Mouse (Mus musculus) lung, embryonic 15.5 days (tissue): Measurements from ENCODE around the gene Ddx4. TPM values are rescaled to one million over a fixed set of nuclear protein-coding genes. Genes with fewer than 3 reads are reported as not detected.

ENCODE experiments used
- ATAC-seq: fragments of 200-750 bp; cut with Nextera tagmentation; 2 replicates; pipeline ENCODE4 v1.8.0; 2017; ENCODE audit warnings: moderate number of reproducible peaks, borderline replicate concordance; ENCODE audit not compliant: low FRiP score, low TSS enrichment; ENCODE audit errors: extremely low read depth
- H3K27ac ChIP-seq: fragments of 300-500 bp; sonication (generic); 2 replicates; pipeline ENCODE4 v1.5.1; 2015; ENCODE audit warnings: moderate library complexity, mild to moderate bottlenecking, inconsistent platforms
- H3K27me3 ChIP-seq: fragments of 300-500 bp; sonication (generic); 2 replicates; pipeline ENCODE4 v1.6.1; 2015; ENCODE audit warnings: inconsistent platforms
- H3K36me3 ChIP-seq: fragments of 300-500 bp; sonication (generic); 2 replicates; pipeline ENCODE4 v1.6.1; 2015; ENCODE audit warnings: inconsistent platforms
- H3K4me1 ChIP-seq: fragments of 300-500 bp; sonication (generic); 2 replicates; pipeline ENCODE4 v1.6.1; 2015; ENCODE audit warnings: inconsistent platforms
- H3K4me2 ChIP-seq: fragments of 300-500 bp; sonication (generic); 2 replicates; pipeline ENCODE4 v1.6.1; 2015; ENCODE audit warnings: inconsistent platforms, mild to moderate bottlenecking, moderate library complexity
- H3K4me3 ChIP-seq: fragments of 300-500 bp; sonication (generic); 2 replicates; pipeline ENCODE4 v1.5.1; 2015; ENCODE audit warnings: mild to moderate bottlenecking, inconsistent platforms
- H3K9ac ChIP-seq: fragments of 300-500 bp; sonication (generic); 2 replicates; pipeline ENCODE4 v1.6.1; 2015; ENCODE audit warnings: inconsistent platforms
- H3K9me3 ChIP-seq: fragments of 300-500 bp; sonication (generic); 2 replicates; pipeline ENCODE4 v1.6.1; 2016; ENCODE audit warnings: inconsistent platforms
- WGBS: fragments of 180-500 bp; shearing (Covaris S2); methylation state at CpG from one replicate; pipeline ENCODE4 v1.1.7; 2015; 5-methylcytosine and 5-hydroxymethylcytosine counted together
- polyA plus RNA-seq: library from polyadenylated mRNA; unstranded; fragments of >200 nt; fragmentation: Nextera tagmentation; extraction: Ambion mirVana; gene quantifications from 2 replicates; pipeline ENCODE4 v1.2.1, GENCODE M21; 2015

Ddx4 gene
- polyA plus RNA-seq, 1 experiment from 2014 or later, result 0.34 TPM

DNA sequence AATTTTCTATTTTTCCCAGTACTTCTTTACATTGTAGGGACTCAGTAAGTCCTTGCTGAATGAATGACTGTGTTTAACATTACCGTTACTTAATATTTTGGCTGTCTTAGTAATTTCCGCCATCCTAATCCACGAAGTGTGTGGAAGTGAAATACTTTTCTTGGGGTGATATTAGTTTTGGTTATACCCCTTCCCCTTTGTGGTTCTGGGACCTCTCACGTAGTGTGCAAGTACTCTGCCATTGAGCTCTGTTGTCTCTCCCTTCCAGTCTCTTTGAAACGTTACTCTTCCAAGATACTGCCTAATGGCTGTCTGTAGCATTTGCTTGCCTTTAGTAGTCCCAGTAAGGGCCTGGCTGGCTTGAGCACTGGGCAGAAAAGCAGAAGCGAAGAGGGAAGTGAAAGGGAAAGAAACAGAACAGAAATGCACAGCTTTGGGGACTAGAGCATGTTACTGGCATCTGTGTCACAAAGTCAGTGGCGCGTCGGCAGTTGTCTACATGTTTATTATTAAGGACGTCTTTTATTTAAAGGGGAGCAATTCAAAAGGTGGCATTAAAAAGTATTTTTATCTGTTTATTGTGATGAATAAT is 14.3 kb upstream of the Ddx4 start:
- Histone ChIP-seq H3K9me3 (no peaks in the 10 kb centered on the region), H3K27me3 (no peaks in the 10 kb centered on the region), H3K4me2 (no peak overlapping the region), H3K36me3 (no peaks in the 10 kb centered on the region), H3K4me1 (no peaks in the 10 kb centered on the region), H3K9ac (no peak overlapping the region), H3K27ac (no peak overlapping the region), H3K4me3 (no peak overlapping the region)
- WGBS, result 82% methylated on average over 10 of the region's 10 CpGs
- no peak for ATAC-seq

DNA sequence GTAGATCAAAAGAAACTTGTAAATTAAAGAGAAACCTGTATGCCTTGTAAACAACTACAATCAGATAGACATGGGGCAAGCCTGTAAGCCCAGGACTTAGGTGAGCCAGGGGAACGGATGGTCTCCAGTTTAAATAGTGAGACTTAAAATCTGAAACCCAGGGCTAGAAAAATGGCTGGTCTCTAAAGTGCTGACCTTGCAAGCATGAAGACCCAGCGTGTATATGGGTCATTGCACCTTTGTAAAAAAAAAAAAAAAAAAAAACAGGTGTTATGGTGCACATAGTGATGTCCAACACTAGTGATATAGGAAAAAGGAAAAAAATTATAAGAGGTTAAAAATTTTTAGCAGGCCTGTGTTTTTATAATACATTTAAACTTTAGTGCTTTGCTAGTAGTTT is 9.4 kb upstream of the Ddx4 start:
- Histone ChIP-seq H3K27me3 (no peaks in the 10 kb centered on the region), H3K36me3 (no peaks in the 10 kb centered on the region), H3K4me1 (peaks cover 8% of the 10 kb centered on the region; the same call in 1 of the 2 replicates), H3K4me2 (peak overlapping the region; percentile 82), H3K27ac (no peak overlapping the region), H3K9ac (no peak overlapping the region), H3K9me3 (no peaks in the 10 kb centered on the region), H3K4me3 (0 out of 2 replicates have a peak overlapping the region, but pooled peaks have one; percentile 64)
- 79% methylated on average over 2 of the region's 2 CpGs for WGBS
- ATAC-seq, result no peak

DNA sequence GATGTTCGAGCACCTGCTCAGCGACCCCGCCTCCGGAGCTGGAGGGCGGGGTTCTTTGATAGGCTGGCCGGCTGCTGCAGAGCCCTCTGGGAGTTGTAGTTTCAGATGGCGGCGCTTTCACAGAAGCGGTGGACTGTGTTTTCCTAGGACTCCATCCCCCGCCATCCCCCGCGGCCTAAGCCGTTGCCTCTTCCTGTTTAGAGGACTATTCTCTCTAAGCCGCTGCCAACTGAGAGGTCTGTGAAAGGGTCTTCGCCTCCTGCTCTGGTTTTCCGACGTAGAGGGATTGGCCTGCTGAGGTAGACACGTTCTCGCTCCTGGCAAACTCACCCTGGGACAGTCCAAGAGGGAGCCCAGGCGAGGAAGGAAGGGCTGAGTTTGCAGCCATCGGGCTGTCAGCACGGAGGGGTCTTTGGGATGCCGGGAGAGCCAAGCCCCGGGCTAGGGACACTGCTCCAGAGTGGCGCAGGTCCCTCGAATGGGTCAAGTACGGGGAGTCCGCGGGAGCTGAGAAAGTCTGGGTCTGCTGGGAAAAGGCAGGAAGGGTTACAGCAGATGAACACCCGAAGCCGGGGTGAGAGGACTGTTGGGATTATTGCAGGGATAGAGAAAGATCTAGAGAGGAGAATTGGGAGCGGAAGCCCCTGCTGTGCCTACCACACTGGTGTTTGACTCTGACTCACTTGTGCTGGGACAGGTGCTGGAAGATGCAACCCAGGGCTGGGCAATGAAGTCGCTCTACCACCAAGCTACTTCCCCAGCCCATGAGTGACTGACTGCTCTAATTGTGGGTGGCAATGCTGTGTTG is 8.5 kb upstream of the Ddx4 start, which contains the start of gene Slc38a9:
Gene Slc38a9 (plus strand): TSS at position 178 of the 808 bp plus-strand sequence.
- Histone ChIP-seq H3K9ac (peak within 1 kb of the TSS; percentile 57), H3K4me3 (peak within 1 kb of the TSS; percentile 64), H3K27ac (0 out of 2 replicates have a peak within 1 kb of the TSS, but pooled peaks have one; percentile 30), H3K27me3 (no peaks in the 10 kb centered on the region), H3K4me1 (peaks cover 8% of the 10 kb centered on the region; the same call in 1 of the 2 replicates), H3K36me3 (no peaks in the 10 kb centered on the region), H3K4me2 (peak within 1 kb of the TSS; percentile 82), H3K9me3 (no peaks in the 10 kb centered on the region)
- WGBS, result under 1% methylated on average over 33 of the region's 33 CpGs
- ATAC-seq, result peak; percentile 99

DNA sequence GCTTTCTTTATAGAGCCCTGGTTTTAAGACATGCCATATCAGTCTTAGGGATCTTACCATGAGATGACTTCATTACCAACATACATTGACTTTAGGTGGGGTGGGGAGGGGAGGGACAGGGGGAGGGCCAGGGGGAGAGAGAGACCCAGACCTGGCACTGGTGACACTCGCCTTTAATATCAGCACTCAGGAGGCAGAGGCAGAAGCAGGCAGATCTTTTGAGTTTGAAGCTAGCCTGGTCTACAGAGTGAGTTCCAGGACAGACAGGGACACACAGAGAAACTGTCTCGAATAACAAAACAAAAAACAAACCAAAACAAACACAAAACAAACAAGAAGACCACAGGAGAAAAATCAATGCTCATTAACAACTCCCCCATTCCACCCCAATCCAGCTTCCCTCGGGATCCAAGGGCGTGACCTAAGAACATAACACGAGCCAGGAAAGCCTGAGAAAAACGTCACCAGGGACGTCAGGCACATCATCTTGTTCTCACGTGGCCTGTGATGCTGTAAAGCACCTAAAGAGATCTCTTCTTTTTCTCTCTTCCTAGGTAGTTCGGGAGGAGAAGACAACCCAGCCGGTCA is 7.8 kb upstream of the Ddx4 start:
- no peaks in the 10 kb centered on the region for H3K36me3 ChIP-seq
- H3K4me1 ChIP-seq, result peaks cover 8% of the 10 kb centered on the region; the same call in 1 of the 2 replicates
- no peak overlapping the region for H3K27ac ChIP-seq
- peak; percentile 21; the same call in 1 of the 2 replicates for ATAC-seq
- H3K9me3 ChIP-seq, result no peaks in the 10 kb centered on the region
- H3K4me3 ChIP-seq, result peak overlapping the region; percentile 64
- H3K4me2 ChIP-seq, result peak overlapping the region; percentile 82
- H3K9ac ChIP-seq, result 0 out of 2 replicates have a peak overlapping the region, but pooled peaks have one; percentile 19
- WGBS, result 2% methylated on average over 10 of the region's 10 CpGs
- no peaks in the 10 kb centered on the region for H3K27me3 ChIP-seq

DNA sequence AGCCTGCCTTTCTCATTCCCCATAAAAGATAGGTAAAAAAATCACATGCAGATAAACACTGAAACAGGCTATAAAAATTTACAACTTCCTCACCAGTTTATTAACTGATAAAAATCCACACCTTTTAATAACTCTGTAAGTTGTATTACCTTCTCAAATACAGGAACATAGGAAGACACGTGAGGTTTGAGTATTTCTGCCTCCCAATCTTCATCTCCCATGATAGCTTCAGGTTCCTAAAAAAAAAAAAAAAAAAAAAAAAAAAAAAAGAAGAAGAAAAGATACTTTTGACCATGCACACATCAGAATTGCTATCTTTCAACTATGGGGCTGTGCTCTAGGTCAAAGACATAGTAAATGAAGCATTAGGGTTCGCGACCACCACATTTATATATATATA is 1.1 kb downstream of the Ddx4 start:
- no peaks in the 10 kb centered on the region for H3K4me1 ChIP-seq
- H3K27ac ChIP-seq, result no peak overlapping the region
- H3K4me2 ChIP-seq, result no peak overlapping the region
- H3K27me3 ChIP-seq, result no peaks in the 10 kb centered on the region
- no peak overlapping the region for H3K4me3 ChIP-seq
- H3K9ac ChIP-seq, result no peak overlapping the region
- H3K36me3 ChIP-seq, result no peaks in the 10 kb centered on the region
- no peaks in the 10 kb centered on the region for H3K9me3 ChIP-seq
- 88% methylated on average over 3 of the region's 3 CpGs for WGBS
- ATAC-seq, result no peak

DNA sequence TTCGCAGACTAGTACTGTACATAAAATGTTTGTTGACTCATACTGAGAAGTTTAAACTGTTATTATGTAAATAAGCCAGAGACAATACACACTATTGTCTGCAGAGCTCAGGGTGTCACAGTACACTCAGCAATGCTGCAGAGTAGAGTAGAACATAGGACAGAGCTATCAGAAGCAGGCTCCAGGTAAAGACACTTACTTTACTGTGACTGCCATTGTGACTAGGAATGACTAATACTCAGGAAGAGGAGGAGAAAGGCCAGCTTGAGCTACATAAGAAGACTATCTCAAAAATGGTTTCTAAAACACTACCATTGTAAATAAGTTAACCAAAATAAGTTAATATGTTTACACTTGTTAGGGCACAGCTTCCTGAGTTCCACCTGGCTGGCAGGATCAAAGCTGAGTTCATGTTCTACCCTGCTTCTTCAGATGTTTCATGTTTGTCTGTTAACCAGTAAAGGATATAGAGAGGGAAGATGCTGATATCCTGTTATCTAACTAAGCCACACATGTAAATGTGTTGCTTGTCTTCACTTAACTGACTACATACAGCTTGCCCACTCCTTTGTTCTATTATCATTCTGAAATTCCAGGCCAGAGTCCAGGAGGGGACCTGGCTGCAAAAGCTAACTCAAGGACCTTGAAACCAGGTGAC is 6.6 kb downstream of the Ddx4 start:
- no peak overlapping the region for H3K9ac ChIP-seq
- H3K9me3 ChIP-seq, result no peaks in the 10 kb centered on the region
- H3K4me2 ChIP-seq, result no peak overlapping the region
- H3K4me1 ChIP-seq, result no peaks in the 10 kb centered on the region
- H3K27ac ChIP-seq, result no peak overlapping the region
- no peaks in the 10 kb centered on the region for H3K27me3 ChIP-seq
- H3K36me3 ChIP-seq, result no peaks in the 10 kb centered on the region
- WGBS, result 73% methylated on average over 1 of the region's 1 CpGs
- H3K4me3 ChIP-seq, result no peak overlapping the region
- ATAC-seq, result no peak

DNA sequence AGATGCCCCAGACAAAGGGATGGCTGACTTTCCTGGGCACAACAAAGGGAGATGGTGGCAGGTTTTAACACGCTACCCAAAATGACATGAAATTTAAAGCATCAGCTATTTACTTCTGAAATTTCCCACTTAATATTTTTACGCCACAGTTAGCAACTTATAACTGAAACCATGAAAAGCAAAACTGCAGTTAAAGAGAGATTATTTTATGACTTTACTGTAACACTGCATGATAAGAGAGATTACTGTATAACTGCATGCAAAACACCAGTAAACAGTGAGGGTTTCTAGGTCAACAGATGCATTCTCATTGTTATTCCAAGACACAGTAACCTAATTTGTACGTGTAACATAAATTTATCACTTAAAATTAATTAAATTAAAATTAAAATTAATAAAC is 7.3 kb downstream of the Ddx4 start:
- WGBS, result 74% methylated on average over 3 of the region's 3 CpGs
- Histone ChIP-seq H3K4me1 (no peaks in the 10 kb centered on the region), H3K27me3 (no peaks in the 10 kb centered on the region), H3K9me3 (no peaks in the 10 kb centered on the region), H3K27ac (no peak overlapping the region), H3K9ac (no peak overlapping the region), H3K4me3 (no peak overlapping the region), H3K36me3 (no peaks in the 10 kb centered on the region), H3K4me2 (no peak overlapping the region)
- ATAC-seq, result no peak

DNA sequence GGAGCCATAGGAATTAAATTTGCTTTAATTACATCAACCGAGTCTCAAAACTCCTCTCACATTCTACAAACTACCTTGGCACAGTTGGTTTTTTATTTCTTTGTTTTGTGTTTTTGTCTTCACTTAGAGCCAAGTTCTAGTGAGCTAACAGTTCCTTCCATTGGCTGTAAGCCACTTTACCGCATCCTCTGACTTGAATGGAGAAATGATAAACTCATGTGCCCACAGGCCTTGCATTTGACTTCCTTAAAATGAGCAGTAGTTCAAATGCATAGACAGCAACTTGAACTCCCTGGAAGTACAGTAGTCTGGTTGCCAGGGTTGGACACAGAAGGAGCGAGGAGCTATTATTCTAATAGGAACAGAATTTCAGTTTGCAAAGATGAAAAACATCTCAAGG is 9.4 kb downstream of the Ddx4 start:
- no peak overlapping the region for H3K4me3 ChIP-seq
- no peaks in the 10 kb centered on the region for H3K4me1 ChIP-seq
- no peak for ATAC-seq
- no peak overlapping the region for H3K4me2 ChIP-seq
- no peaks in the 10 kb centered on the region for H3K9me3 ChIP-seq
- 84% methylated on average over 3 of the region's 3 CpGs for WGBS
- H3K27ac ChIP-seq, result no peak overlapping the region
- H3K27me3 ChIP-seq, result no peaks in the 10 kb centered on the region
- no peak overlapping the region for H3K9ac ChIP-seq
- H3K36me3 ChIP-seq, result no peaks in the 10 kb centered on the region

DNA sequence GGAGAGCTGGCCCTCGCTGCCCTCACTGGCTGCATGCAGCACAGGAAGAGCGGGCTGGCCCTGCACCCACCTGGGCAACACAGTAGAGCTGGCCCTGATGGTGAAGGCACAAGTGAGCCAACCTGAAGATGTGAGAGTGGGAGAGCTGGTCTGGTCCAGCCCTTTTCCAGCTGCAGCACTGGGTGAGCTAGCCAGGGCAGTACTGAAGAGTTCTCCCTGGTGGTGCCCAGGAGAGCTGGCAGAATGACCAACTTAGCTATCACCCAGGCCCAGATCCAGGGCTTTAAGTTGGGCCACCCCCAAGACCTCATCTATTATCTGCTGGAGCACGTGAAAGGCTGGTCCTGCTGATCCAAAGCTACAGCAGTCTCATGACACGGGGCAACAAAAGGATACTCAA is 13.2 kb downstream of the Ddx4 start:
- Histone ChIP-seq H3K27ac (no peak overlapping the region), H3K4me1 (no peaks in the 10 kb centered on the region)
- WGBS, result 72% methylated on average over 4 of the region's 4 CpGs

DNA sequence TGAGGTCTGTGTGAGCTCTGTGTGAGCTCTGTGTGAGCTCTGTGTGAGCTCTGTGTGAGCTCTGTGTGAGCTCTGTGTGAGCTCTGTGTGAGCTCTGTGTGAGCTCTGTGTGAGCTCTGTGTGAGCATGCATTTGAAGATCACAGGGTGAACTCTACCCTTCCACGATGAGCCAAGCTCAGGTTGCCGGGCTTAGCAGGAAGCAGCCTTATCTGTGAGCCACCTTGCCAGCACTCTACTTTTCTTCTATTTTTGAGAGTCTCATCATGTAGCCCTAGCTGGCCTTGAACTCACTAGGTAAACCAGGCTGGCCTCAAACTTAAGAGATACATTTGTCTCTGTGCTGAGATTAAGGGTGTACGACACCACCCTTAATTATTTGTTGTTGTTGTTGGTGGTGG is 15.8 kb downstream of the Ddx4 start:
- Histone ChIP-seq H3K4me3 (no peak overlapping the region), H3K27me3 (no peaks in the 10 kb centered on the region), H3K9me3 (no peaks in the 10 kb centered on the region), H3K4me1 (no peaks in the 10 kb centered on the region), H3K4me2 (no peak overlapping the region), H3K36me3 (no peaks in the 10 kb centered on the region), H3K9ac (no peak overlapping the region), H3K27ac (no peak overlapping the region)
- WGBS, result 39% methylated on average over 3 of the region's 3 CpGs
- no peak for ATAC-seq

More for the DNA sequence above, 13.2 kb downstream of the Ddx4 start:
- no peaks in the 10 kb centered on the region for H3K9me3 ChIP-seq
- no peaks in the 10 kb centered on the region for H3K36me3 ChIP-seq
- no peaks in the 10 kb centered on the region for H3K27me3 ChIP-seq
- ATAC-seq, result no peak
- no peak overlapping the region for H3K4me2 ChIP-seq
- H3K4me3 ChIP-seq, result no peak overlapping the region
- H3K9ac ChIP-seq, result no peak overlapping the region

DNA sequence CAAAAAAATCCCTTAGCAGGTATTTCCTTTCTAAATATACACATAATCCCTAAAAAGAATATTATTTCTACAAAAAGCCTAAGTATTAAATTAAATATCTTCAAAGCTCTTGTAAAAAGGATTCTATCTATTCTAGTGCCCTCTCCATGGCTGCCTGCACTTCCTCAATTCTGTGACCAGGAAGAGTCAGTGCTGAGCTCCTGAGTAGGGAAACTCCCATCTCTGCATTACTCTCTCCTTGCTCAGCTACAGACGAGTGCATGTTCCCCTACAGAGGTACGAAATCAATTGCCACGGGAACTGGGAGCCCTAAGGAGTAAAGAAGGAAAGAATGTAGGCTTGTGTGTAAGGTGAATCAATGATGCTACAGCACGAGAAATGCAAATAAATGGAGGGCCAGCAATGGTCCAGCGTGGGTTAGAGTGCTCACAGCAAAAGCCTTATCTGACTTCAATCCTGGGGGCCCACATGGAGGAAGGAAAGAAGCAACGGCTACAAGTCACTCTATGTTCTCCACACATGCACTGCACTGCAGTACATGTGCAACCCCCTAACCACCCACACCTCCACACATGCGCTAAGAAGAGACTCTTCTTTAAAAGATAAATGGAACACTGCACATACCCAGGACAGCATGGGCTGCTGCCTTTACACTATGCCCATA is 17.0 kb downstream of the Ddx4 start:
- Histone ChIP-seq H3K4me1 (no peaks in the 10 kb centered on the region), H3K27me3 (no peaks in the 10 kb centered on the region), H3K4me2 (no peak overlapping the region), H3K9me3 (no peaks in the 10 kb centered on the region), H3K27ac (no peak overlapping the region), H3K9ac (no peak overlapping the region), H3K4me3 (no peak overlapping the region), H3K36me3 (no peaks in the 10 kb centered on the region)
- WGBS, result 50% methylated on average over 7 of the region's 7 CpGs
- ATAC-seq, result no peak
